Mouse (Mus musculus) liver, embryonic 14.5 days (tissue): ENCODE measurements around the gene Rcc1l.

Source experiments
- CTCF ChIP-seq: IDR thresholded peaks from 2 replicates; pipeline ENCODE4 v1.5.1; 2016; ENCODE audit warnings: antibody characterized with exemption, low read depth, control low read depth
- EP300 ChIP-seq: IDR thresholded peaks from 2 replicates; pipeline ENCODE4 v1.6.1; 2016; ENCODE audit warnings: antibody characterized with exemption, low read depth

DNA sequence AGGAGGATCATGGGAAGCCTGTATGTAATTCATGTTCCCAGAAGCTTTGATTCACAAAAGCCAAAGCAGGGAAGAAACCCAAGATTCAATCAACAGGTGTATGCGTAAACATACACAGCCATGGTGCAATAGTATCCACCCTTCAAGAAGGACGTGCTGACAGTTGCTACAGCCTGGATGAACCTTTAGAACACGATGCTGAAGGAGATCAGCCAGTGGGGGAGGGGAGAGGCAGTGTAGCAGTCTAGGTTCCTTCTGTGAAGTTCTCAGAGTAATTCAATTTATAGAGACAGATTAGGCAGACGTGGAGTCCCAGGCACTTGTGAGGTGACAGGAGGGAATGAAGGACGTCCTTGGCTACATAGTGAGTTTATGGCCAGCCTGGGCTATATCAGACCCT, 61.6 kb downstream of the Rcc1l start:
- TF ChIP-seq CTCF (no peak), EP300 (no peak)
